In the genomic region with DNA sequence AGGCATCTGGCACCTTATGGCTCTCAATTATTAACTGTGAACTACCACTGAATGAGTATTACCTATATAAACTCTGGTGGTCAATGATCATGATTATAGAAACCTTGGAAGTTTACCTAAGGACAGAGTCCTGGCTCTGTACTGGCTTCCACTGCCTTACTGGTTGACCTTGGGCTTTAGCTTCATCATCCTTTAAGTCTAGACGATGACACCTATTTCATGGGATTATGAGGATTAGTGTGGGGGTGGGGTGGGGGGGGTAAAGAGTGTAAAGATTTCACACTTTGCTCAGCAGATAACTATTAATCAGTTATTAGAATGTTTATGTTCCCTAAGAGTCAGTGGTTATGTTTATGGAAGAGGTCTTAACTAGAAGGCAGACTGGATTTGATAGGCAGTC, we compare ENCODE assay signal across 8 mouse cellular contexts. TPM values are rescaled to one million over a fixed set of nuclear protein-coding genes. Genes with fewer than 3 reads are reported as not detected.
DNase-seq lines count a peak whose midpoint lies in the region; ATAC-seq lines count a peak whose summit lies in the region.

No protein-coding gene starts in this region.

- peak overlapping the region; percentile 94 for H3K9ac ChIP-seq in forebrain, embryonic 13.5 days
- peak overlapping the region; percentile 94; the same call in 1 of the 2 replicates for H3K9ac ChIP-seq in limb, embryonic 13.5 days
- H3K9ac ChIP-seq in stomach, embryonic 14.5 days (replicated peaks; ENCODE audit: low read depth, low read length), result peak overlapping the region; percentile 81; the same call in 1 of the 2 replicates

- ATAC-seq in megakaryocyte, adult 5-6 weeks (ENCODE audit: poor library complexity, severe bottlenecking), result no peak
- ATAC-seq in forebrain, embryonic 13.5 days, result peak; percentile 1; the same call in 1 of the 2 replicates
- ATAC-seq in limb, embryonic 13.5 days (ENCODE audit: low FRiP score, low read depth), result peak; percentile 10; the same call in 1 of the 2 replicates
- no peak; the same call in 1 of the 2 replicates for ATAC-seq in stomach, embryonic 14.5 days (ENCODE audit: insufficient number of reproducible peaks, insufficient read depth, low FRiP score, low read depth)

- peak overlapping the region; percentile 88 for H3K4me2 ChIP-seq in forebrain, embryonic 13.5 days
- peak overlapping the region; percentile 96 for H3K4me2 ChIP-seq in limb, embryonic 13.5 days (replicated peaks)
- H3K4me2 ChIP-seq in stomach, embryonic 14.5 days (replicated peaks; ENCODE audit: low read depth, low read length), result peak overlapping the region; percentile 90

- peak overlapping the region; percentile 93 for H3K27ac ChIP-seq in forebrain, embryonic 13.5 days
- H3K27ac ChIP-seq in limb, embryonic 13.5 days, result peak overlapping the region; percentile 94; the same call in 1 of the 2 replicates
- H3K27ac ChIP-seq in stomach, embryonic 14.5 days (ENCODE audit: low read length), result peak overlapping the region; percentile 89

- H3K27me3 ChIP-seq in megakaryocyte, embryonic 14.5 days (replicated peaks), result no peaks in the 10 kb centered on the region
- no peaks in the 10 kb centered on the region for H3K27me3 ChIP-seq in forebrain, embryonic 13.5 days
- H3K27me3 ChIP-seq in limb, embryonic 13.5 days, result no peaks in the 10 kb centered on the region
- H3K27me3 ChIP-seq in stomach, embryonic 14.5 days (ENCODE audit: control insufficient read depth, insufficient read depth, low read length), result no peaks in the 10 kb centered on the region

- peaks cover 22% of the 10 kb centered on the region for H3K4me1 ChIP-seq in megakaryocyte, embryonic 14.5 days
- peaks cover 14% of the 10 kb centered on the region for H3K4me1 ChIP-seq in forebrain, embryonic 13.5 days
- peaks cover 12% of the 10 kb centered on the region for H3K4me1 ChIP-seq in limb, embryonic 13.5 days
- 0 out of 2 replicates have a peak, but pooled peaks cover 7% of the 10 kb centered on the region for H3K4me1 ChIP-seq in stomach, embryonic 14.5 days (ENCODE audit: control insufficient read depth, insufficient read depth, low read length)

- H3K4me3 ChIP-seq in megakaryocyte, embryonic 14.5 days (replicated peaks), result peak overlapping the region; percentile 98
- peak overlapping the region; percentile 91 for H3K4me3 ChIP-seq in forebrain, embryonic 13.5 days
- H3K4me3 ChIP-seq in limb, embryonic 13.5 days, result peak overlapping the region; percentile 87
- peak overlapping the region; percentile 84 for H3K4me3 ChIP-seq in stomach, embryonic 14.5 days (ENCODE audit: low read depth, low read length)

- no peak for DNase-seq in right cerebral cortex, adult 2 months (ENCODE audit: low spot score in 2 of 2)
- no peak for DNase-seq in kidney, postnatal 36 days
- no peak for DNase-seq in cerebellum, adult 9-10 months

- H3K9me3 ChIP-seq in megakaryocyte, embryonic 14.5 days, result no peaks in the 10 kb centered on the region
- H3K9me3 ChIP-seq in forebrain, embryonic 13.5 days (replicated peaks), result no peaks in the 10 kb centered on the region
- no peaks in the 10 kb centered on the region for H3K9me3 ChIP-seq in limb, embryonic 13.5 days
- no peaks in the 10 kb centered on the region for H3K9me3 ChIP-seq in stomach, embryonic 14.5 days (ENCODE audit: control insufficient read depth, low read depth, low read length)

- WGBS in forebrain, embryonic 13.5 days, result 61% methylated on average over 1 of the region's 1 CpGs
- 57% methylated on average over 1 of the region's 1 CpGs for WGBS in limb, embryonic 13.5 days
- 36% methylated on average over 1 of the region's 1 CpGs for WGBS in stomach, embryonic 14.5 days

- peaks cover 26% of the 10 kb centered on the region for H3K36me3 ChIP-seq in megakaryocyte, embryonic 14.5 days (replicated peaks; ENCODE audit: low read length)
- H3K36me3 ChIP-seq in forebrain, embryonic 13.5 days (ENCODE audit: poor library complexity, severe bottlenecking), result peaks cover 12% of the 10 kb centered on the region
- peaks cover 15% of the 10 kb centered on the region for H3K36me3 ChIP-seq in limb, embryonic 13.5 days
- peaks cover 15% of the 10 kb centered on the region; the same call in 1 of the 2 replicates for H3K36me3 ChIP-seq in stomach, embryonic 14.5 days (ENCODE audit: control insufficient read depth, insufficient read depth, low read length)

RNA-seq across cellular contexts. Expression of a gene that starts 0.5 kb away (rescaled TPM):
- 218 and 273 TPM in 2 replicates for polyA plus RNA-seq in megakaryocyte, embryonic 14.5 days (2012; ENCODE audit: insufficient read depth, low replicate concordance)
- 184 and 193 TPM in 2 replicates for total RNA-seq in megakaryocyte, adult 5-6 weeks (2015)
- 137 and 141 TPM in 2 replicates for total RNA-seq in megakaryocyte, adult 5-6 weeks (2017)
- 329 and 340 TPM in 2 replicates for polyA plus RNA-seq in forebrain, embryonic 13.5 days (2015; fragmentation: Nextera tagmentation; extraction: Ambion mirVana)
- 290 and 295 TPM in 2 replicates for polyA plus RNA-seq in limb, embryonic 13.5 days (2015; fragmentation: Nextera tagmentation; extraction: Ambion mirVana)
- 288 TPM in 2 replicates for polyA plus RNA-seq in stomach, embryonic 14.5 days (2014; fragmentation: Nextera tagmentation; extraction: Ambion mirVana)

RNA-seq across cellular contexts. Expression of a gene that starts 7.6 kb away (rescaled TPM):
- 30.3 and 45.3 TPM in 2 replicates for polyA plus RNA-seq in megakaryocyte, embryonic 14.5 days (2012; ENCODE audit: insufficient read depth, low replicate concordance)
- total RNA-seq in megakaryocyte, adult 5-6 weeks (2015), result 138 TPM in 2 replicates
- 98.5 and 129 TPM in 2 replicates for total RNA-seq in megakaryocyte, adult 5-6 weeks (2017)
- 303 and 328 TPM in 2 replicates for polyA plus RNA-seq in forebrain, embryonic 13.5 days (2015; fragmentation: Nextera tagmentation; extraction: Ambion mirVana)
- polyA plus RNA-seq in limb, embryonic 13.5 days (2015; fragmentation: Nextera tagmentation; extraction: Ambion mirVana), result 372 and 377 TPM in 2 replicates
- polyA plus RNA-seq in stomach, embryonic 14.5 days (2014; fragmentation: Nextera tagmentation; extraction: Ambion mirVana), result 414 and 444 TPM in 2 replicates

RNA-seq across cellular contexts. Expression of a gene that starts 7.9 kb away (rescaled TPM):
- polyA plus RNA-seq in megakaryocyte, embryonic 14.5 days (2012; ENCODE audit: insufficient read depth, low replicate concordance), result not detected in 2 replicates
- total RNA-seq in megakaryocyte, adult 5-6 weeks (2015), result 58.7 and 62.6 TPM in 2 replicates
- 31.5 and 36.8 TPM in 2 replicates for total RNA-seq in megakaryocyte, adult 5-6 weeks (2017)
- 3.1 and 3.4 TPM in 2 replicates for polyA plus RNA-seq in forebrain, embryonic 13.5 days (2015; fragmentation: Nextera tagmentation; extraction: Ambion mirVana)
- polyA plus RNA-seq in limb, embryonic 13.5 days (2015; fragmentation: Nextera tagmentation; extraction: Ambion mirVana), result 7.1 and 7.6 TPM in 2 replicates
- polyA plus RNA-seq in stomach, embryonic 14.5 days (2014; fragmentation: Nextera tagmentation; extraction: Ambion mirVana), result 9.2 and 12.6 TPM in 2 replicates

RNA-seq across cellular contexts. Expression of a gene that starts 17.5 kb away (rescaled TPM):
- polyA plus RNA-seq in megakaryocyte, embryonic 14.5 days (2012; ENCODE audit: insufficient read depth, low replicate concordance), result 0.39 TPM in 1 of 2 replicates, not detected in the other
- total RNA-seq in megakaryocyte, adult 5-6 weeks (2015), result 3.5 and 4.1 TPM in 2 replicates
- 2.6 and 3.5 TPM in 2 replicates for total RNA-seq in megakaryocyte, adult 5-6 weeks (2017)
- 3.0 and 3.3 TPM in 2 replicates for polyA plus RNA-seq in forebrain, embryonic 13.5 days (2015; fragmentation: Nextera tagmentation; extraction: Ambion mirVana)
- polyA plus RNA-seq in limb, embryonic 13.5 days (2015; fragmentation: Nextera tagmentation; extraction: Ambion mirVana), result 2.6 and 4.0 TPM in 2 replicates
- 12.1 TPM in 2 replicates for polyA plus RNA-seq in stomach, embryonic 14.5 days (2014; fragmentation: Nextera tagmentation; extraction: Ambion mirVana)

RNA-seq across cellular contexts. Expression of a gene that starts 18.0 kb away (rescaled TPM):
- polyA plus RNA-seq in megakaryocyte, embryonic 14.5 days (2012; ENCODE audit: insufficient read depth, low replicate concordance), result 2.8 and 3.1 TPM in 2 replicates
- total RNA-seq in megakaryocyte, adult 5-6 weeks (2015), result 7.2 and 7.4 TPM in 2 replicates
- 11.7 and 15.4 TPM in 2 replicates for total RNA-seq in megakaryocyte, adult 5-6 weeks (2017)
- 5.3 TPM in 2 replicates for polyA plus RNA-seq in forebrain, embryonic 13.5 days (2015; fragmentation: Nextera tagmentation; extraction: Ambion mirVana)
- 3.6 and 3.8 TPM in 2 replicates for polyA plus RNA-seq in limb, embryonic 13.5 days (2015; fragmentation: Nextera tagmentation; extraction: Ambion mirVana)
- 1.9 and 2.2 TPM in 2 replicates for polyA plus RNA-seq in stomach, embryonic 14.5 days (2014; fragmentation: Nextera tagmentation; extraction: Ambion mirVana)

Comparison
In these comparisons a context has a peak if more than half of its experiments do, and no peak if none do; other contexts are left out.
1. ATAC-seq: peak in forebrain, embryonic 13.5 days (single experiment) and limb, embryonic 13.5 days (single experiment); none in megakaryocyte, adult 5-6 weeks (single experiment) and stomach, embryonic 14.5 days (single experiment).
2. Peak in every context shown above with its lines, with median percentiles within 50 percentile points of each other: H3K4me3 ChIP-seq, H3K27ac ChIP-seq, H3K4me2 ChIP-seq and H3K9ac ChIP-seq.